Mouse (Mus musculus) olfactory bulb, adult 2 months (tissue): ENCODE measurements at regions not wholly inside any gene's neighbourhood (a gene's known extent, or its start where the extent isn't known, plus 50 kb on each side); places are given as distances from the start of the nearest gene placed in this dataset.

Experiments
- H3K27ac ChIP-seq: fragments of 200-500 bp; 2 replicates; pipeline ENCODE4 v1.5.1; 2012; ENCODE audit warnings: low read depth, low read length; ENCODE audit not compliant: insufficient read depth
- H3K4me1 ChIP-seq: fragments of 200-500 bp; 2 replicates; pipeline ENCODE4 v1.6.1; 2012; ENCODE audit warnings: low read length; ENCODE audit not compliant: control insufficient read depth, insufficient read depth
- H3K4me3 ChIP-seq: fragments of 200-500 bp; 2 replicates; pipeline ENCODE4 v1.5.1; 2012; ENCODE audit warnings: mild to moderate bottlenecking, low read depth, low read length, moderate library complexity; ENCODE audit not compliant: insufficient read depth
- CTCF ChIP-seq: fragments of 200-500 bp; IDR thresholded peaks from 2 replicates; pipeline ENCODE4 v1.5.1; 2012; ENCODE audit warnings: low read depth, mild to moderate bottlenecking, low read length, moderate library complexity; ENCODE audit not compliant: insufficient read depth
- POLR2A ChIP-seq: fragments of 200-500 bp; IDR thresholded peaks from 2 replicates; pipeline ENCODE4 v1.6.1; 2012; ENCODE audit warnings: mild to moderate bottlenecking, low read depth, low read length, moderate library complexity; ENCODE audit not compliant: insufficient read depth
- WGBS: fragments of 180-500 bp; shearing (Covaris S2); methylation state at CpG from one replicate; pipeline ENCODE4 v1.1.7; 2018; 5-methylcytosine and 5-hydroxymethylcytosine counted together

DNA sequence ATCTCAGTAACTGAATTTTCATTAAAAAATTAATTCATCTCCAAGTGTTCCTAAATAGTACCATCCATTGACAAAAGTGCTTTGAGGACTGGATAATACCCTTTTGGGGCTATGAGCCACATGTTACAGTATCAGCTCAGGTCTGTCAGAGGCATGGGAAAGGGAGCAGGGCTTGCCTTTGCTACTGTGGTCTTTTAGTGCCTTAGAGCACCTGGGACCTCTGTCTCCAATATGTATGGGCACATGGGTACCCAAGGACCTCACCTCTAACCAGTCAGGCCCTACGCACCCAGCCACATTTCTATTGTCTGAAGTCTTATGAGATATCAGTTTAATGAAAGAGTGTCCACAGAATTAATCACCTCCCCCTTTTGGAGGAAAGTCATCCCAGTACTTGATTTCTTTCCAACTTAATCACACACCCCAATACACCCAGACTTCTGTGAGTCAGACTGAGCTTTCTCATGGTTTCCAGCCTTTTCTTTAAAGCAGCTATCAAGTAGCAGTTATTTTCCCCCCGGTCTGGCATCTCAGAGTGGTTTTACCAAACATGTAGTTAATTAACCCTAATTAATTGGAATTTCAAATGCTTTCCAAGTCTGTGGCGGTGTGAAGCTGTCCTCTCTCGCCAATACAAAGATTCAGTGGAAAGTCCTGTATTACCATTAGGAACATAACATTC, 498.7 kb upstream of the Camk1g start:
- 33% methylated on average over 4 of the region's 4 CpGs for WGBS
- TF ChIP-seq POLR2A: no peak
- no peak for TF ChIP-seq CTCF
- Histone ChIP-seq H3K27ac (no peak overlapping the region), H3K4me3 (no peak overlapping the region), H3K4me1 (no peaks in the 10 kb centered on the region)

DNA sequence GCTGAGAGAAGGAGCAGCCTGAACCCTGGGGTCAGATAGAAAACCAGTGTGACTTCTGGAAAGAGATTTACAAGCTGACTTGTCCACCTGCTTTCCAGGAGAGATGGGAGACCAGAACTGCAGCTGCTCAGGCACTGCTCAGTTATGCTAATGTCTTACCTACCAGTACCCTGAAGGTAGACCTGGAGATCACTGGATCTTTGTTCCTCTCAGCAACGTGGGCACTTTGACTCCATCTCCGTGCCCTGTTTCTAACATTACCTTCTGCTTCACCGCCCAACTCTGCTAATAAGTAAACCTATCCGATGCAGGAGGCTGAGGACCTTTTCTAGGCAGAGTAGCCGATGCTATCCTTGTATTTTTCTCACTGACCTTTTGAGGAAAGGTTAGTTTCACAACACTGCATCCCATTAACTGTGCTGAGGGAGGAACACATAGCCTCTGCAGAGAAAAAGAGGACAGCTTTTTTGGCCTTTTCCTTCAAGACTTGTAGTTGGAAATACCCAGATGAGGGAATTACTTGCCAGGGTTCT, 490.7 kb upstream of the Camk1g start:
- Histone ChIP-seq H3K4me1 (peaks cover 5% of the 10 kb centered on the region), H3K4me3 (no peak overlapping the region), H3K27ac (no peak overlapping the region)
- 78% methylated on average over 5 of the region's 5 CpGs for WGBS
- TF ChIP-seq CTCF: no peak

DNA sequence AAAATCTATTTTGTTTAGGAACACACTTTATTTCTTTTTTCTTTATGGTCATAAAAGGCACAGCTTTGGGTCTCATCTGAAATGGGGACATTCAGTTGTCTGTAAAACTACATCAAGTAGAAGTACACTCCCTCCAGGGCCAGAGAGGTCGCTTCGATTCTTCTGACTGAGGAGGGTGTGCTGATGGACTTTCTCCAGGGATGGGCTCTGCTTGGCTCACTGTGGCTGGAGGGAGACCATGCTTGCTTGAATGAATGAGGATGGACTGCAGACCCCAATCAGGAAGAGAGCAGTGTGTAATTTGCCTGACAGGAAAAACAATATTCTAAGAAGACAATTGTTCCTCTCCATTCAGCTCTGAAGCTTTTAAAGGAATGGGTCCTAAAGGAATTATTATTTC, 490.3 kb upstream of the Camk1g start:
- Histone ChIP-seq H3K27ac (no peak overlapping the region), H3K4me1 (peaks cover 5% of the 10 kb centered on the region), H3K4me3 (no peak overlapping the region)
- TF ChIP-seq CTCF (no peak), POLR2A (no peak)
- 43% methylated on average over 2 of the region's 2 CpGs for WGBS

DNA sequence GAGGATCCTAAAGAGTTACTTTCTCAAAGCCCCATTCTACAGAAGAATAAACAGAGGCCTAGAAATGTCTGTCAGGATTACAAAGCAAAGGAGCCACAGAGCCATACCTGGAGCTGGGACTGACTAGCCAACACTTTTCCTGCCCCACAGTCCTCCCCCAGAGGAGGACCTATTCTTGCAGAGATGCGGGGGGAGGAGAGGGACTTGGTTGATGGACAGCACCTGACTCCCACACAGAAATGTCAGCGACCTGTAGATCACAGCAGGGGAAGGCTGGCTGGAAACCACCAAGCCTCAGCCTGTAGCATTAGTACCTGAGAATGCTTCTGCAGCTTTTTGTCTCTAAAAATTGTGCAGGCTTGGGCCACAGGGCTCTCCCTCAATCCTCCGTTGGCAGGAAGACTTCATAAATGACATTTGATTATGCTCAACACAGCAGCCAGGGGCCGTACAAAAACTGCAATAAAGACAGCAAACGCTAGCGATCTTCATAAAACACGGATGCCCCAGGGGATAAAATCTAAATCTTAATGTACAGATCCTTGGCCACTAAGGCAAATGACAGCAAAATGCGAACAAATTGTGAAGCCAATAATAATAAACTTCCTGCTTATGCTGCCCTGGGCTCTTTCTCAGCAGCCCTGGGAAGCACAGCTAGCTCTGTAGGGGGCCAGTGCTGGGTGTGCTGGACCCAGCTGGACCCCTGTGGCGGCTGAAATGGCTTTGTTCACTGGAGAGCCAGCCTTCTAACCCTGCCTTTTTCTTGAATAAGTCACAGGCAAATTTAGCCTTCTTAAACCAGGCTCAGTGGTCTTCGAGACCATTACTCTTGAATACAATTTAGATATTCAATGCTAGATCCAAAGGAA, 489.4 kb upstream of the Camk1g start:
- Histone ChIP-seq H3K27ac (no peak overlapping the region), H3K4me3 (no peak overlapping the region), H3K4me1 (peaks cover 5% of the 10 kb centered on the region)
- WGBS: 52% methylated on average over 10 of the region's 10 CpGs
- TF ChIP-seq POLR2A (no peak), CTCF (no peak)

DNA sequence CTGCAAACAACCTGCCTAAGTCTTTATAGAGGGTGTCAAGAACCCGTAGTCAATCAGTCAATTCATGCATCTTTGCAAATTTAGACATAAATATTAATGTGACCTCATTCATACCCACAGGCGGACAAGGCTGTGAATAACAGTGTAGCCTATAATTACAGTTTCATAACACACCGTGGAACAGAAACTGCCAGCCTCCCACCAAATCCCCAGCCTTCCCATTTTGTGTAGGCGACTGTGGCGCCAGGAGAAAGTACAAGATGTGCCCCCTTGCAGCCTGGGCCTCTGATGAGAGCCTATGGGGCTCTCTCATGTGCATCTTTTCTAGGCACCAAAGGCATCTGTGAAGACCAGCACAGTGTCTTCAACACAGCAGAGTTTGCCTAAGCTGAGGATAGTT, 477.8 kb upstream of the Camk1g start:
- H3K4me1 ChIP-seq: 0 out of 2 replicates have a peak, but pooled peaks cover 2% of the 10 kb centered on the region
- 30% methylated on average over 5 of the region's 5 CpGs for WGBS
- TF ChIP-seq CTCF (no peak), POLR2A (no peak)

DNA sequence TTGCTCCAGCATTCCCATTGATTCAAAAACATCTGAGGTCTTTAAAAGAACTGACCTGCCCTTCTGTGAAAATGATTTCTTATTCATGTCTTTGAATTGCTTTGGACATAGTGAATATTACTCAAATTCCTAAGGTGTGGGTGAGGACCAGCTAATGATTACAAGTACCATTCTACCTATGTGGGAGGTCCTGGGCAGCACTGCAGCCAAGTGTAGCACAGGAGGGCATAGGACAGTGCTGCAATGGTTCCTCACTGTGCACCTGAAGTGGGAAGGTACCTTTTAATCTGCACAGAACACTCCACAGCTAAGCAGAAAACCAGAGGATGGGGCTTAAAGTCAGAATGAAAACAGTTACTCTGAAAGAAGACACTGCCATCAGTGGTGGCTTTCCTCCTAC, 474.8 kb upstream of the Camk1g start:
- Histone ChIP-seq H3K4me3 (no peak overlapping the region), H3K4me1 (0 out of 2 replicates have a peak, but pooled peaks cover 2% of the 10 kb centered on the region)
- TF ChIP-seq POLR2A (no peak), CTCF (no peak)

More for the DNA sequence above, 477.8 kb upstream of the Camk1g start:
- Histone ChIP-seq H3K4me3 (no peak overlapping the region), H3K27ac (no peak overlapping the region)

DNA sequence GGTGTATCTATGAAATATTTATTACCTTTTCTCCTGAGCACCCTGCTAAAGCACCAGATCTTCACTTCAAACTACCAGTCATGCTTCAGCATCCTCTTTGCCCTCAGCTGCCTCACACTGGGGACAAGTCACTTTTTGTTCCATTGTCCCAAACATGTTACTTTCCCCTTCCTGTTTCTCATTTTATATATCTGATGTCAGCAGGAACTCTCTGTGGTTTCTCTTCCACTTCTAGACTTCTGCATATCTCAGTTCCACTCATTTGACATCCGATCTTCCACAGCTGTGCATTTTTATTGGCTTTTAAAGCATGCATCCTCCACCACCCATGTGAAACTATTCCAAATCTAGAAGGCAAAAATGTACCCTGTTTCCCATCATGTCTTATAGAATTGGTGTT, 474.4 kb upstream of the Camk1g start:
- Histone ChIP-seq H3K4me3 (no peak overlapping the region), H3K4me1 (0 out of 2 replicates have a peak, but pooled peaks cover 2% of the 10 kb centered on the region), H3K27ac (no peak overlapping the region)
- WGBS: 74% methylated on average over 1 of the region's 1 CpGs
- TF ChIP-seq POLR2A (no peak), CTCF (no peak)

More for the DNA sequence above, 474.8 kb upstream of the Camk1g start:
- no peak overlapping the region for H3K27ac ChIP-seq

DNA sequence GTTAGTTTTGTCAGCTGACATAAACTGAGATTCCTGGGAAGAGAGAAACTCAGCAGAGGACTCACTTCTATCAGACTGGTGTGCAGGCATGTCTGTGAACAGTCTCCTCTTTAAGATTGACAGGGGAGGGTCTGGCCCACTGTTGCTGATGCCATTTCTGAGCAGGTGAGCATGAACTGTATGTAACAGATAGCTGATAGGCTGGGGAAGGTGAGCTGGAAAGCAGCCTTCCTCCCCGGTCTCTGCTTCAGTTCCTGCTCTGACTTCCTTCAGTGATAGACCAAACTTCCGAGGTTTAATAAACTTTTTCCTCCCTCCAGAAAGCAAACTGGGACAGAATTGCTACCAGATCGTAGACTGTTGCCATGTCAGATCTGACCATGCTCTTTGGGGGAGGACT, 430.9 kb upstream of the Camk1g start:
- no peak overlapping the region for H3K27ac ChIP-seq
- TF ChIP-seq CTCF (no peak), POLR2A (no peak)
- WGBS: 80% methylated on average over 3 of the region's 3 CpGs
- no peak overlapping the region for H3K4me3 ChIP-seq
- no peaks in the 10 kb centered on the region for H3K4me1 ChIP-seq

DNA sequence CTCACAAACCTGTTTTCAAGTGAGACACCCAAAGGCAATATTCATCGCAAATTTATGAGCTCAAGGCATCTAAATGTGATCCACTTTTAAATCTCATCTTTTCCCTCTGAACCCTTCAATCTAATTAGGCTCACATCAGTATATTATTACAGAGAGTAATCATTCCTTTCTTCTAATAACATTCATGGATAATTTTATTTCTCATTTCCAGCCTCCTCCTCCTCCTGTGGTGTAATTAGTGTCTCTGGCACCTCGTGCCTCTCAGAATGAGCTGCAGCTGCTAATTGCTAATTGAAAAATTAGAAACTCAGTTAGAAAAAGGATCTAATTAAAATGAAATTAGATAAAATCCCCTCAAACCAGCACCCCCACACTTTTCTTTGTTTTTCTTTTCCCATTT, 420.5 kb upstream of the Camk1g start:
- H3K27ac ChIP-seq: no peak overlapping the region
- H3K4me1 ChIP-seq: no peaks in the 10 kb centered on the region
- 42% methylated on average over 2 of the region's 2 CpGs for WGBS
- TF ChIP-seq POLR2A (no peak), CTCF (no peak)
- no peak overlapping the region for H3K4me3 ChIP-seq
